Mouse (Mus musculus): ENCODE data around the gene Tmem161b. TPM values are rescaled to one million over a fixed set of nuclear protein-coding genes. Genes with fewer than 3 reads are reported as not detected.

Tmem161b gene
- polyA plus RNA-seq, 1 experiment from 2014 or later, result 31.7 TPM

- Histone ChIP-seq H3K9me3 (ENCODE audit: control insufficient read depth, low read length) (no peaks in the 10 kb centered on the region), H3K4me2 (ENCODE audit: low read depth, low read length) (no peak overlapping the region), H3K27ac (ENCODE audit: low read length) (no peak overlapping the region), H3K9ac (ENCODE audit: low read depth, low read length) (no peak overlapping the region), H3K27me3 (replicated peaks; ENCODE audit: control insufficient read depth, insufficient read depth, low read length) (peaks cover 34% of the 10 kb centered on the region), H3K4me1 (ENCODE audit: control insufficient read depth, insufficient read depth, low read length) (peaks cover 6% of the 10 kb centered on the region), H3K4me3 (ENCODE audit: low read length) (no peak overlapping the region), H3K36me3 (ENCODE audit: control insufficient read depth, insufficient read depth, low read length) (no peaks in the 10 kb centered on the region)
- ATAC-seq, result no peak
- WGBS, result 24% methylated on average over 5 of the region's 5 CpGs
Observed at GRCm38 (mm10) chr13:84343272-84343671, 121.2 kb downstream of the Tmem161b start.

- H3K9ac ChIP-seq (ENCODE audit: low read depth, low read length), result no peak overlapping the region
- H3K4me3 ChIP-seq (ENCODE audit: low read length), result no peak overlapping the region
- peaks cover 34% of the 10 kb centered on the region for H3K27me3 ChIP-seq (replicated peaks; ENCODE audit: control insufficient read depth, insufficient read depth, low read length)
- no peak overlapping the region for H3K27ac ChIP-seq (ENCODE audit: low read length)
- no peaks in the 10 kb centered on the region for H3K36me3 ChIP-seq (ENCODE audit: control insufficient read depth, insufficient read depth, low read length)
- H3K4me1 ChIP-seq (ENCODE audit: control insufficient read depth, insufficient read depth, low read length), result peaks cover 6% of the 10 kb centered on the region
- no peak for ATAC-seq
- no peaks in the 10 kb centered on the region for H3K9me3 ChIP-seq (ENCODE audit: control insufficient read depth, low read length)
- 12% methylated on average over 13 of the region's 13 CpGs for WGBS
- H3K4me2 ChIP-seq (ENCODE audit: low read depth, low read length), result no peak overlapping the region
Observed at GRCm38 (mm10) chr13:84343691-84344495, 121.8 kb downstream of the Tmem161b start.

GRCm38 (mm10) chr13:84344711-84345110, 122.6 kb downstream of the Tmem161b start:
- no peaks in the 10 kb centered on the region for H3K9me3 ChIP-seq (ENCODE audit: control insufficient read depth, low read length)
- no peak overlapping the region for H3K4me2 ChIP-seq (ENCODE audit: low read depth, low read length)
- no peaks in the 10 kb centered on the region for H3K36me3 ChIP-seq (ENCODE audit: control insufficient read depth, insufficient read depth, low read length)
- WGBS, result 9% methylated on average over 7 of the region's 7 CpGs
- no peak overlapping the region for H3K27ac ChIP-seq (ENCODE audit: low read length)
- peaks cover 6% of the 10 kb centered on the region for H3K4me1 ChIP-seq (ENCODE audit: control insufficient read depth, insufficient read depth, low read length)
- H3K4me3 ChIP-seq (ENCODE audit: low read length), result no peak overlapping the region
- ATAC-seq, result no peak
- peaks cover 34% of the 10 kb centered on the region for H3K27me3 ChIP-seq (replicated peaks; ENCODE audit: control insufficient read depth, insufficient read depth, low read length)
- no peak overlapping the region for H3K9ac ChIP-seq (ENCODE audit: low read depth, low read length)

DNA sequence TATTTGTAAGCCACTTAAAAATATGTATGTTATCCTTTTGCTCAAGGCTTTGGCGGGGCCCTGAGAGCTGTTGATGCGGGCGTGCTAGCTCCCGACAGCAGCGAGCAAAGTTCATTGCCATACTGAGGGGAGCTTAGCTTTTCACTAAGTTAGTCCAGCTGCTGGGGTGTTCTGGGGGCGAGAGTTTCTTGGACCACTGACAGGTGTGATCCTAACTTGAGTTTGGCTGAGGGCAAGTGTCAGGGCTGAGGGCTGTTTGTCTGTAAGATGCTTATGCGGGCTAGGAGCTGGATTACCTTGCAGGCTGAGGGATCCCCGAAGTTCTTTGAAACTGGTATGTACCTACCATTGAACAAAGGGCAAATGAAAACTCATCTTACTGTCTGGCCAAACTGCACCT, 123.0 kb downstream of the Tmem161b start:
- Histone ChIP-seq H3K36me3 (ENCODE audit: control insufficient read depth, insufficient read depth, low read length) (no peaks in the 10 kb centered on the region), H3K4me2 (ENCODE audit: low read depth, low read length) (no peak overlapping the region), H3K27me3 (replicated peaks; ENCODE audit: control insufficient read depth, insufficient read depth, low read length) (peaks cover 34% of the 10 kb centered on the region), H3K4me1 (ENCODE audit: control insufficient read depth, insufficient read depth, low read length) (peaks cover 6% of the 10 kb centered on the region), H3K4me3 (ENCODE audit: low read length) (no peak overlapping the region), H3K9ac (ENCODE audit: low read depth, low read length) (no peak overlapping the region), H3K9me3 (ENCODE audit: control insufficient read depth, low read length) (no peaks in the 10 kb centered on the region), H3K27ac (ENCODE audit: low read length) (no peak overlapping the region)
- 3% methylated on average over 8 of the region's 8 CpGs for WGBS
- ATAC-seq, result no peak

Small RNA genes within 50 kb of the gene (microRNA-seq; reads per million reads assigned to microRNA genes)
- not detected for gene Gm24331
